Mouse (Mus musculus) olfactory bulb, adult 2 months (tissue): ENCODE results near the gene Mrpl12.

ENCODE experiments used
- CTCF ChIP-seq: fragments of 200-500 bp; IDR thresholded peaks from 2 replicates; pipeline ENCODE4 v1.5.1; 2012; ENCODE audit warnings: low read depth, mild to moderate bottlenecking, low read length, moderate library complexity; ENCODE audit not compliant: insufficient read depth
- POLR2A ChIP-seq: fragments of 200-500 bp; IDR thresholded peaks from 2 replicates; pipeline ENCODE4 v1.6.1; 2012; ENCODE audit warnings: mild to moderate bottlenecking, low read depth, low read length, moderate library complexity; ENCODE audit not compliant: insufficient read depth

GRCm38 (mm10) chr11:120530085-120530964, 45.9 kb downstream of the Mrpl12 start, which contains the start of gene Gcgr:
- TF ChIP-seq CTCF, result no peak
- TF ChIP-seq POLR2A, result no peak
